Mouse (Mus musculus): ENCODE measurements around the gene Edem1. TPM values are rescaled to one million over a fixed set of nuclear protein-coding genes. Genes with fewer than 3 reads are reported as not detected.

The Edem1 gene
- 112 TPM for polyA plus RNA-seq (2014; fragmentation: Illumina TruSeq; extraction: RNeasy Lipid Tissue Mini Kit (QIAGEN cat#74804))

GRCm38 (mm10) chr6:108828234-108828868 lies at the start of gene Edem1:
Edem1 (plus strand) TSS chr6:108828641.

GRCm38 (mm10) chr6:108782526-108783183 lies 45.8 kb upstream of the Edem1 start, which contains the start of gene Arl8b:
Arl8b (plus strand) TSS chr6:108783099.

Other genes starting within 250 kb of the Edem1 start
- gene Bhlhe40, start 168.0 kb upstream of the Edem1 start, polyA plus RNA-seq (2014; fragmentation: Illumina TruSeq; extraction: RNeasy Lipid Tissue Mini Kit (QIAGEN cat#74804)), result 12.3 TPM
- 309 TPM for gene Arl8b, start 45.5 kb upstream of the Edem1 start, polyA plus RNA-seq (2014; fragmentation: Illumina TruSeq; extraction: RNeasy Lipid Tissue Mini Kit (QIAGEN cat#74804))